Mouse (Mus musculus) bone marrow, adult 2 months (tissue): ENCODE data around the gene Gm10722.
"Not testable (repeated sequence)": the region's sequence is repeated elsewhere in the genome, so short reads cannot be mapped to it uniquely, and the experiment has no call there.

Experiments used
- CTCF ChIP-seq: fragments of 200-500 bp; IDR thresholded peaks from 2 replicates; pipeline ENCODE4 v1.5.1; 2011; ENCODE audit warnings: low read length, control low read depth; ENCODE audit not compliant: control insufficient read depth, insufficient read depth
- POLR2A ChIP-seq: fragments of 200-500 bp; IDR thresholded peaks from 2 replicates; pipeline ENCODE4 v1.6.1; 2011; ENCODE audit warnings: low read depth, mild to moderate bottlenecking, control low read depth, low read length, borderline replicate concordance; ENCODE audit not compliant: control insufficient read depth

DNA sequence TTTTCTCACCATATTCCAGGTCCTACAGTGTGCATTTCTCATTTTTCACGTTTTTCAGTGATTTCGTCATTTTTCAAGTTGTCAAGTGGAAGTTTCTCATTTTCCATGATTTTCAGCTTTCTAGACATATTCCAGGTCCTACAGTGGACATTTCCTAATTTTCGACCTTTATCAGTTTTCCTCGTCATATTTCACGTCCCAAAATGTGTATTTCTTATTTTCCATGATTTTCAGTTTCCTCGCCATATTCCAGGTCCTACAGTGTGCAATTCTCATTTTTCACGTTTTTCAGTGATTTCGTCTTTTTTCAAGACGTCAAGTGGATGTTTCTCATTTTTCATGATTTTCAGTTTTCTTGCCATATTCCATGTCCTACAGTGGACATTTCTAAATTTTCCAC is 26.5 kb downstream of the Gm10722 start:
- not testable (repeated sequence) for TF ChIP-seq CTCF, POLR2A
